Mouse (Mus musculus): ENCODE data around the gene Gm8677.
"Not testable (repeated sequence)": the region's sequence is repeated elsewhere in the genome, so short reads cannot be mapped to it uniquely, and the experiment has no call there.

Gm8677 gene

DNA sequence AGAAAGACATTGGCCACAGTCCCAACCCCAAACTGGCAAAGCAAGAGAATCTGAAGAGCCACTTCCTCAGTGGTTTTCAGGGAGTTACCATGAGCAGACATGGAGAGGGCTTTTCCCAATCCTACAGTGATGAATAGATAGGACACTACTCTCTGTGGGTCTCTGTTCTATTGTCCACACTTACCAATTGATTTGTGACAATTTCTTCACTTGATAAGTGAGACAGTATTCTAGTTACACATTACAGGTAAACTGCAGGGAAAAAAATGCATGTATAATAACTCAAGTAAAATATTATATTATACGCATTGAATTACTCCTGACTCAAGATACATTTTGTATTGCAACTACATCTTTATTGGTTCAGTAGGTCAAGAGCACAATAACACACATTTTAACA lies at the start of gene Gm8677:
Gm8677 (minus strand) TSS at position 101 of the 400 bp plus-strand sequence.
- in situ Hi-C loops (cut with MboI, MseI): not testable (repeated sequence)

DNA sequence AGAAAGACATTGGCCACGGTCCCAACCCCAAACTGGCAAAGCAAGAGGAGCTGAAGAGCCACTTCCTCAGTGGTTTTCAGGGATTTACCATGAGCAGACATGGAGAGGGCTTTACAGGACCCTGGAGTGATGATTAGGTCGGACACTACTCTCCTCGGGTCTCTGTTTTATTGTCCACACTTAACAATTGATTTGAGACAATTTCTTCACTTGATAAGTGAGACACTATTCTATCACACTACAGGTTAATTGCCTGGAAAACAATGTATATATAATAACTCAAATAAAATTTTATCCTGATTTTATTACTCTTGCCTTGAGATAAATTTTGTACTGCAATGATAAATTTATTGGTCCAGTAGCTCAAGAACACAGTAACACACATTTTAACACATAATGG lies 30.6 kb upstream of the Gm8677 start, which contains the start of gene Gm4201:
Gm4201 (minus strand) TSS at position 101 of the 400 bp plus-strand sequence.
- in situ Hi-C loops (cut with MboI, MseI): not testable (repeated sequence)

DNA sequence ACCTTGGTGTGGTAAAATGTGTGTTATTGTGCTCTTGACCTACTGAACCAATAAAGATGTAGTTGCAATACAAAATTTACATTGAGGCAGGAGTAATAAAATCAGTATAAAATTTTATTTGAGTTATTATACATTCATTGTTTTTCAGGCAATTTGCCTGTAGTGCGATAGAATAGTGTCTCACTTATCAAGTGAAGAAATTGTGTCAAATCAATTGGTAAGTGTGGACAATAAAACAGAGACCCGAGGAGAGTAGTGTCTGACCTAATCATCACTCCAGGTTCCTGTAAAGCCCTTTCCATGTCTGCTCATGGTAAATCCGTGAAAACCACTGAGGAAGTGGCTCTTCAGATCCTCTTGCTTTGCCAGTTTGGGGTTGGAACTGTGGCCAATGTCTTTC lies 12.0 kb downstream of the Gm8677 start, which contains the start of gene Vmn1r152:
Vmn1r152 (plus strand) TSS at position 301 of the 400 bp plus-strand sequence.
- in situ Hi-C loops (cut with MboI, MseI): not testable (repeated sequence)

DNA sequence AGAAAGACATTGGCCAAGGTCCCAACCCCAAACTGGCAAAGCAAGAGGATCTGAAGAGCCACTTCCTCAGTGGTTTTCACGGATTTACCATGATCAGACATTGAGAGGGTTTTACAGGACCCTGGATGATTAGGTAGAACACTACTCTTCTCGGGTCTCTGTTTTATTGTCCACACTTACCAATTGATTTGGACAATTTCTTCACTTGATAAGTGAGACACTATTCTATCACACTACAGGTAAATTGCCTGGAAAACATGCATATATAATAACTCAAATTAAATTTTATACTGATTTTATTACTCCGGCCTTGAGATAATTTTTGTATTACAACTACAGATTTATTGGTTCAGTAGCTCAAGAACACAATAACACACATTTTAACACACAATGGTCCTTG lies 35.1 kb downstream of the Gm8677 start, which contains the start of gene Vmn1r151:
Vmn1r151 (minus strand) TSS at position 101 of the 400 bp plus-strand sequence.
- in situ Hi-C loops (cut with MboI, MseI): not testable (repeated sequence)

All from T-helper 17 cell (primary cell).